ENCODE assay signal across 18 mouse cellular contexts in the genomic region with DNA sequence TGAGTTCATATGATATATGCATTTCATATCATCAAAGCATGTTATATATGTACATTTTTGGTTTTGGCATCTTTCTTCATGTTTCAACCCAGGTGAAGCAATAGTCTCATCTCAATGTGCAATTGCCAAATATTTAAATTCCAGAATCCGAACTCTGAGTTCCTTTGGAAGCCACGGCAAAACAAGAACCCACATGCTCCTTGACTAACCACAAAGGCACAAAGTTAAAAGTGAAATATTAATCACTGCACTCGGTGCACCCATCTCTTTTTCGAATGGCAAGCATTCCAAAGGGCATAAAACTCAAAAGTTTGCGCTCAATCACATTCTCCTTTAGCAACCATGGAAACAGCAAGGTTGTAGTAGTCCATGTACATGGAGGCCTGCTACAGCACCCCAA. TPM values are rescaled to one million over a fixed set of nuclear protein-coding genes. Genes with fewer than 3 reads are reported as not detected.
"Had no signal": no experiment of that assay in that cellular context is flagged by ENCODE, and none has a peak within 500 bp of the region (broad histone marks: within the 10 kb centered on the region; RNA-seq: fewer than 3 reads in every experiment).

No protein-coding gene starts in this region.

- ATAC-seq: lung, postnatal 0 days; midbrain, embryonic 13.5 days; midbrain, embryonic 15.5 days had no signal

- H3K4me3 ChIP-seq: lung, embryonic 15.5 days; megakaryocyte, embryonic 14.5 days; midbrain, embryonic 13.5 days; midbrain, embryonic 15.5 days; neural tube, embryonic 12.5 days; stomach, embryonic 15.5 days had no signal

- H3K9me3 ChIP-seq: lung, embryonic 15.5 days; megakaryocyte, embryonic 14.5 days; midbrain, embryonic 13.5 days; midbrain, embryonic 15.5 days; neural tube, embryonic 12.5 days; stomach, embryonic 15.5 days had no signal

- H3K4me2 ChIP-seq: lung, embryonic 15.5 days; midbrain, embryonic 11.5 days; midbrain, embryonic 13.5 days; midbrain, embryonic 15.5 days; neural tube, embryonic 12.5 days; stomach, embryonic 15.5 days had no signal

- H3K27me3 ChIP-seq: lung, embryonic 15.5 days; megakaryocyte, embryonic 14.5 days; midbrain, embryonic 13.5 days; midbrain, embryonic 15.5 days; neural tube, embryonic 12.5 days; stomach, embryonic 15.5 days had no signal

- DNase-seq: lung, postnatal 14 days; lung, postnatal 36 days; right cerebral cortex, postnatal 14 days; thymus, adult 2 months; thymus, postnatal 25 days; thymus, postnatal 4 days had no signal

- H3K27ac ChIP-seq: lung, embryonic 15.5 days; macrophage; midbrain, embryonic 13.5 days; midbrain, embryonic 15.5 days; neural tube, embryonic 12.5 days; stomach, embryonic 15.5 days; stomach, postnatal 0 days had no signal

- H3K9ac ChIP-seq: lung, embryonic 15.5 days; midbrain, embryonic 13.5 days; midbrain, embryonic 15.5 days; neural tube, embryonic 12.5 days; stomach, embryonic 15.5 days had no signal

- H3K4me1 ChIP-seq: lung, embryonic 15.5 days; megakaryocyte, embryonic 14.5 days; midbrain, embryonic 13.5 days; midbrain, embryonic 15.5 days; neural tube, embryonic 12.5 days; stomach, embryonic 15.5 days had no signal

- H3K36me3 ChIP-seq: lung, embryonic 15.5 days; midbrain, embryonic 13.5 days; midbrain, embryonic 15.5 days; neural tube, embryonic 12.5 days; stomach, embryonic 15.5 days had no signal

RNA-seq across cellular contexts. Expression of gene Slco1a4, which starts 10.0 kb away (rescaled TPM):
- polyA plus RNA-seq: lung, embryonic 15.5 days; macrophage; midbrain, embryonic 11.5 days; neural tube, embryonic 14.5 days; spleen, adult 2 months; stomach, embryonic 15.5 days; thymus, adult 2 months had no signal
